Mouse (Mus musculus): ENCODE data around the gene Ddhd1.

The Ddhd1 gene

GRCm38 (mm10) chr14:45657641-45658611, at the start of gene Ddhd1:
Gene Ddhd1 (minus strand): TSS chr14:45658143.
- peak; percentile 89 for DNase-seq (ENCODE audit: low spot score)

DNA sequence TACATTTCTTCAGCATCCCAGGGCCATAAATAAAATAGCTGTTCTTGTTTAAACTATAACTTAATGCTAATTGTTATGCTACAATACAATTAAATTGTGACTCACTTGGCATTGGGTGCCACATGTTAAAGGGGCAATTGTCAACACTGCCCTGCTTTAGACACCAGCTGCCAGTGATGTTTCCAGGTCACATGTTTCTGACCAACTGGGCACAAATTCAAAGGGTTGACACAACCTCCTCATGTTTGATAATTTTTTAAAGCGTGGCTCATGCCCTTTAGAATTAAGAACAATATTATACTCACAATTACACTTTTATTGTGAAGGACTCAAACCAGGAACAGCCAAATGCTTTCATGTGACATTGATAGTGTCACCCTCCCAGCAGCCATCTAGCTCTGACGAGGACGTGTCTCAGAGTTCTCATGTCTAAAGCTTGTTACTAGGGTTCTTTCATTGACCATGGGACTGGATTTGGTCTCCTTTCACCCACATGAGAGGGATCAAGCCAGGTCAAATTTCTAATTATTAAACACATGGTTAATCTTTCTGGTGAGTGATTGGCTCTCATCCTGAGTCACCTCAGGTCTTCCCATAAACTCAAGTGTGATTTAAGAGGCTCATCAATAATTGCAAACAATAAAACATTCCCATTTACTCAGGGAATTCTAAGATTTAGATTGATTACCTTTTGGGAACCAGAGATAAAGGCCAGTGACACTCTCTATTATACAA, 49.4 kb upstream of the Ddhd1 start:
- DNase-seq (ENCODE audit: low spot score): no peak

- DNase-seq (ENCODE audit: low spot score): no peak
These were observed 42.2 kb upstream of the Ddhd1 start for GRCm38 (mm10) chr14:45700031-45700572.

GRCm38 (mm10) chr14:45698867-45699266, 40.9 kb upstream of the Ddhd1 start:
- DNase-seq (ENCODE audit: low spot score): no peak

DNA sequence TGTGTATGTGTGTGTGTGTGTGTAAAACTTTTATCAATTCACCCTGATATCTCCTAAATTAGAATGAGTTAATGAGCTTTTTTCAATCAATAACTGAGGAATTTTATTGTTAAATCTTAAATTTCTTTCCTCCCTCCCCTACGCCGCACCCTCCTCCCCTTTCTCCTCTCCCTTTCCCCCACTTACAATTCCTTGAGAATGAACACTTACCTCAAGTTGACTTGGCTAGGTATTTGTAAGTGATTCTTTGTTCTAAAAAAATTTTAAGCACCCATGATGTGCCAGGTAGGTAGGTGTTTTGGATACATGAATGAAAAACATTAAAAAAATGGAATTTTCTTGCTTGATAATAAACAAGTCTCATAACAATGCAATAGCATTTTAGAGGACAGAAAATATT, 38.2 kb upstream of the Ddhd1 start:
- DNase-seq (ENCODE audit: low spot score): no peak

DNA sequence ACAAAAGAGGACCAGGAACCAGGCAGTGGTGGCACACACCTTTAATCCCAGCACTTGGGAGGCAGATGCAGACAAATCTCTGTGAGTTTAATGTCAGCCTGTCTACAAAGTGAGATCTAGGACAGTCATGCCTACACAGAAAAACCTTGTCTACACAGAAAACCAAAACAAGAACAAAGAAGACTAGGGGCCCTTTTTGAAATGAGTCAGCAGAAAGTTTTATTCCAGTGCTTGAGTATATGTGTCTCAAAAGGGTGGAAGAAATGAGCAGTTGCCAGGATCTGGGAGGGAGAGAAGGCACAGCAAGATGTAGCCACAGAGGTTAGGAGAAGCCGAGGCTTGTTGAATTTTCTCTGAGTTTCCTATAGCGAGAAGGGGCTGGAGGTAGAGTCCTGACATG, 35.9 kb upstream of the Ddhd1 start:
- no peak for DNase-seq (ENCODE audit: low spot score)

GRCm38 (mm10) chr14:45690520-45691246, 32.7 kb upstream of the Ddhd1 start:
- peak; percentile 55 for DNase-seq (ENCODE audit: low spot score)

DNA sequence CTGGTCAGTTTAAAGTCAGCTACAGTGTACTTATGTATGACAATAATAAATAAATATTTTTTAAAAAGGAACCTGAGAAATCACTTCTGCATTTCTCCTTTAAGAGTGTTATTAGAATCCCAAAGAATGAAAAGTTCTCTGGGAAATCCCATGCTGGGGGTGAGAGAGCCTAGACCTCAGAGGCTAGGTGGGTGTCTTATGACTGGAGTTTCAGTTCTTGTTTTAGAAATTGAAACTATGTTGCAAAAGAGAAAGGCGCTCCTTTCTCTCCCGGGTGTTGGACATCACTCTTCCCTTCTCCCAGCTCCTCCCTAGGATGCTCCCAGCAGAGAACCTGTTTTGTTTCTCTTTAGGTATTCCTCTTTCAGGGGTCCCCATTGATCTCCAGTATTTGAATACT, 27.4 kb upstream of the Ddhd1 start:
- DNase-seq (ENCODE audit: low spot score): no peak

GRCm38 (mm10) chr14:45676722-45677121, 18.8 kb upstream of the Ddhd1 start:
- DNase-seq (ENCODE audit: low spot score): no peak

DNA sequence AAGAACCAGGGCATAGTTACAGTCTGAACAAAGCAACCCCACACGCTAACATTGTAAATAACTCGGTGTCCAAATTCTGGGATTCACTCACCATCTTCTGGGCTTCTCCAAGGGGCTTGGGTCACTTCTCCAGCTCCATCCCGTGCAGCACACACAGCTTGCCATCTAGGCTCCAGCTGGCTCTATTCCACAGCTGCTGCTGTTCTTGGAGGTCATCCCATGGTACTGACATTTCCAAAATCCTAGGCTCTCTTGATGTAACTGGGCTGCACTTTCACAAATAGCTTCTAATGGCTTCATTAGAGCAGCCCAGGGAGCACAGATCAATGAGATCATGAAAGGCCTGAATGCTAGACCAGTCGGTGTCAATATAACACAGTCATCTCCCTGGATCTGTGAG, 10.4 kb upstream of the Ddhd1 start:
- DNase-seq (ENCODE audit: low spot score): no peak

DNA sequence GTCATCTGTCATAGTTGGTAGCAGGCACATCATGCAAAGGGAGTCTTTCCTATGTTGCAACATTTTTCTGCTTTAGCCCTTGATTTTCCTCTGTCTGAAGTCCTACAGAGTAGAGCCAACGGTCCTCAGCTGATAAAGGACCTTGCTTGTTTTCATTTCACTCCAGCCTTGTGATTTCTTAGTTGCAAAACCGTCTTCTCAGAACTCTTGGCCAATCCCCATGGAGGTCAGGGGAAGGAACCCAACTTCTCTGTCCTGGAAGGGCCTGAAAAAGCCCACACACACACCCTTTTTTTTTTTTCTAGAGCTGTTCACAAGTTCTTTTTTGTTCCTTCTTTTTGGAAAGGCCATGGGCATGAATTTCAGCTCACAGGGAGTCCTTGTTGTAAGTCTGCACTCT, 9.3 kb upstream of the Ddhd1 start:
- no peak for DNase-seq (ENCODE audit: low spot score)

DNA sequence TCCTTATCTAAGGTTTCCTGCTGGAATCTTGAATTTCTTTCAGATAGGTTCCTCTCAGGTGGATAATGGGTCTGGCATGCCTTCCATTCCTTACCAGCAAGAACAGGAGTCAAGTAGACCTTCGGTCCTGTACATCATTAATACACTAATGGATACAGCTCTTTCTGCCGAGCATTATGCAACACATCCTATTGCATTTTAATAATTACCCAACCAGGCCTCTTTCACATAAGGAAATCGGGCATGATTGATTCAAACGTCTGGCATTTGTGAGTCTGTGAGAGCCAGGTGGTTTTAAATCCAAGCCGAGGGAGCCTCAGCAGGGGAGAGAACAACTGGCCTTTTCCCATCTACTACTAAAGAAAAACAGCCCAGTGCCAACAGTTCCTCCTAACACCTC, 3.6 kb upstream of the Ddhd1 start:
- DNase-seq (ENCODE audit: low spot score): no peak

- no peak for DNase-seq (ENCODE audit: low spot score)
These were observed 2.4 kb upstream of the Ddhd1 start for GRCm38 (mm10) chr14:45660315-45660714.

- peak; percentile 48 for DNase-seq (ENCODE audit: low spot score)
These were observed 907 bp downstream of the Ddhd1 start for GRCm38 (mm10) chr14:45656831-45657640.

GRCm38 (mm10) chr14:45654876-45655416, 3.0 kb downstream of the Ddhd1 start:
- no peak for DNase-seq (ENCODE audit: low spot score)

- DNase-seq (ENCODE audit: low spot score): no peak
These were observed 4.2 kb downstream of the Ddhd1 start for GRCm38 (mm10) chr14:45653756-45654155.

GRCm38 (mm10) chr14:45648999-45649818, 8.7 kb downstream of the Ddhd1 start:
- DNase-seq (ENCODE audit: low spot score): no peak

DNA sequence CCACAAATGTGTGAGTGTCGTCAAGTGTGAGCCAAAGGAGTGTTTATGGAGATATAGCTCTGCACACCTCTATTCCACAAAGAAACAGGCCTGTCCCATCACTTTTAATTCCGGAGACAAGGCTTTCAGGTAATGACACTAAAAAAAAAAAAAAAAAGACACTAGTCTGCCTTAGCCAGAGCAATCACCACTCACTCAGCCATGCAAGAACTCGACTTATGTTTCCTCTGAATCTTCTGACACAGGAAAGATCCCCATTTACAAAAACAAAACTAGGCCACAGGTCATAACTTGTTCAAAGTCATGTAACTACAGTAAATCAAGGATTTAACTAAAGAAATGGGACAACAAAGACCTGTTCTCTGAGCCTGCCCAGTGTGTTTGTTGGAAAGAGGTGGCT, 9.8 kb downstream of the Ddhd1 start:
- DNase-seq (ENCODE audit: low spot score): no peak

GRCm38 (mm10) chr14:45647632-45648031, 10.3 kb downstream of the Ddhd1 start:
- DNase-seq (ENCODE audit: low spot score): no peak

GRCm38 (mm10) chr14:45647175-45647574, 10.8 kb downstream of the Ddhd1 start:
- no peak for DNase-seq (ENCODE audit: low spot score)

Data from layer of hippocampus, adult 11-12 months (tissue).